Mouse (Mus musculus): ENCODE results near the gene Copa. TPM values are rescaled to one million over a fixed set of nuclear protein-coding genes. Genes with fewer than 3 reads are reported as not detected.
A peak's percentile ranks its signal among the peaks of the same experiment; 100 is the strongest.

Gene Copa
- total RNA-seq, 2 experiments from 2014 or later = 143 to 144 TPM

DNA sequence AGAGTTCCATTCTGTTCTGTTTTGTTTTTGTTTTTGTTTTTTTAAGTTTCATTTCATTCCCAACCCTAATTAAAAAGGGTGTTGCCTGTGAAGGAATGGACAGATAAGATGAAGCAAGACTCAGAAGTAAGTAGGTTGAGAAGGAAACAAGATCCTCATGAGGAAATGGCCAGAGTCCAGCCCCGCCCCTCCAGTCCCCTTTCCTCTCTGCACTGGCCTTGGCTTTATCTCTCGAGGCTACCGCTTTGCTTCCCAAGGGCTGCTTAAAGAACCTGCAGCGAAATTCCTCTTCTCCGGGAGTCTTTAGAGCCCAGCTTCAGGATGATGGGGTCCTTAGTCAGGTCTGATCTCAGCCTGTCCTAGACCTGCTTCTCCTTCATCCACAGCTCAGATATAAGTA is 4.3 kb upstream of the Copa start:
- intact Hi-C loops (cut with DNase I) = no loop called here

DNA sequence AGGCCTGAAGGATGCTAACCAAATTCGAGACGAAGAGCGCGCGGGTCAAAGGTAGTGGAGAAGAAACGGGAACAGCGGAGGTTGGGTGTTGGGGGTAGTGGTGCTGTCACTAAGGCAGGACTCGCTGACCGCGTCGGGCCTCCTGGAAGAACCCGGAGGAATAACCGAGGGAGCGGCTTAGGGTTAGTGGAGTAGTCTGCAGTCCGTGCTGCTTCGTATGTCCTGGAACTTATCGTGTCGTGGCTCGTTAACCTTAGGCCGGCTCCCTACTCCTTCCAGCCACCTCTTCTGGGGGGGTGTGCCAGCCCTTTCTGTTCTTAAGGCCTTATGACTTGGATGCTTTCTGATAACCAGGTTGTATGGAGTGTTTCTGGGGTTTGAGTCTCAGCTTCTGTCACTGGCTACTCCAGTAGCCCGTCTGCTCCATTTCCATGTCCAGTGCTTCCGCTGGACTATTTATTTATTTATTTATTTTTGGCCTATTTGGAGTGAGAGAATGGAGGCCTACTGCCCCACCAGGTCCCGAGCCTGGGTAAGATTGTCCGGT is 643 bp downstream of the Copa start:
- intact Hi-C loops (cut with DNase I) = no loop called here
- DNase-seq (ENCODE audit: low spot score in 2 of 2) = no peak

More for the DNA sequence above, 4.3 kb upstream of the Copa start:
- no peak for DNase-seq (ENCODE audit: low spot score in 2 of 2)

- intact Hi-C loops (cut with DNase I) = no loop called here
These were observed 11.2 kb downstream of the Copa start for GRCm38 (mm10) chr1:172093522-172093921.

GRCm38 (mm10) chr1:172094295-172094694 is 12.0 kb downstream of the Copa start:
- intact Hi-C loops (cut with DNase I) = no loop called here
- no peak for DNase-seq (ENCODE audit: low spot score in 2 of 2)

More at GRCm38 (mm10) chr1:172093522-172093921, 11.2 kb downstream of the Copa start:
- DNase-seq (ENCODE audit: low spot score in 2 of 2) = no peak

GRCm38 (mm10) chr1:172095202-172095601 is 12.9 kb downstream of the Copa start:
- intact Hi-C loops (cut with DNase I) = no loop called here
- DNase-seq (ENCODE audit: low spot score in 2 of 2) = no peak

DNA sequence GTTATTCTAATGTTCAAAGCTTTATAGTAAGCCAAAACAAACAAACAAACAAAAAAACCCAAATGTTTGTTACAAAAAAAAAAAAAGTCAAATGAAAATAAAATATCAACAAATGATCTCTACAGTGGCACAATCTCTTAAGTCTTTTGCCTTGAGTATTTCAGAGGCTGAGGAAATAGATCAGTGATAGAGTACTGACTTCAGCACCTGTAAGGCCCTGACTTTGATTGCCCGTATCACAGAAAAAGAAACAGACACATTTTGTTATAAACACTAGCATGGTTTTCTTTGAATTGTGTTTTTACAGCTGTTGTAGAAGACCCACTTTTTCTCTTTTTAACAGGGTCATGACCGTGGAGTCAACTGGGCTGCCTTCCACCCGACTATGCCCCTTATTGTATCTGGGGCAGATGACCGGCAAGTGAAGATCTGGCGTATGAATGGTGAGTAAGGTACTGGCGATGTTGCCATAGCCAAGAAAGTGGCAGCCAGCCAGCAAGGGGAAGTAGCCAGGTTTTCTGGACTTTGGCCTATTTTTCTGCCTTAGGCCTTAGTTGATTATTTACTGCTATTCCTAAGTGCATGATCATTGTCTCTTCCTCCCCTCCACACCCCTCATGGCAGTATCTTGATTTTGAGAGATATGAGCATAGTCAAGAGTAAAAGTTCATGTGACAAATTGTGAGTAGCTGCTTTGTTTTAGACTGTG is 17.1 kb downstream of the Copa start:
- no peak for DNase-seq (ENCODE audit: low spot score in 2 of 2)
- intact Hi-C loops (cut with DNase I) = no loop called here

- DNase-seq (ENCODE audit: low spot score in 2 of 2) = no peak
- intact Hi-C loops (cut with DNase I) = no loop called here
These were observed 21.3 kb downstream of the Copa start for GRCm38 (mm10) chr1:172103619-172104018.

- DNase-seq (ENCODE audit: low spot score in 2 of 2) = no peak
- intact Hi-C loops (cut with DNase I) = no loop called here
These were observed 22.8 kb downstream of the Copa start for GRCm38 (mm10) chr1:172105101-172105500.

- intact Hi-C loops (cut with DNase I) = no loop called here
- DNase-seq (ENCODE audit: low spot score in 2 of 2) = no peak
These were observed 25.6 kb downstream of the Copa start for GRCm38 (mm10) chr1:172107777-172108477.

GRCm38 (mm10) chr1:172116948-172117347 is 34.6 kb downstream of the Copa start:
- peak in 1 of 2 experiments; percentile 15 for DNase-seq (ENCODE audit: low spot score in 2 of 2)
- intact Hi-C loops (cut with DNase I) = no loop called here

DNA sequence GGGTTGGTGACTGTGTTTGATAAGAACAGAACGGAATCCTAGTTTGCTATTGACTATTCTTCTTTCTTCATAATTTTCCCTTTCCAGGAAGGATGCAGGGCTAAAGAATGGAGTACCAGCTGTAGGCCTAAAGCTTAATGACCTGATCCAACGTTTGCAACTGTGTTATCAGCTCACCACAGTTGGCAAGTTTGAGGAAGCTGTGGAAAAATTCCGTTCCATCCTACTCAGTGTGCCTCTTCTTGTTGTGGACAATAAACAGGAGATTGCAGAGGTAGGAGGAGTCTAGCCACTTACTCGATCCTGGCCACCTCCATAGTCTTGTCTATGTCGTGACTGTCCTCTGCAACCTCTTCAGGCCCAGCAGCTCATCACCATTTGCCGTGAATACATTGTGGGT is 36.8 kb downstream of the Copa start:
- DNase-seq (ENCODE audit: low spot score in 2 of 2) = no peak
- intact Hi-C loops (cut with DNase I) = no loop called here

- intact Hi-C loops (cut with DNase I) = no loop called here
- DNase-seq (ENCODE audit: low spot score in 2 of 2) = no peak
These were observed 37.4 kb downstream of the Copa start for GRCm38 (mm10) chr1:172119720-172120119.

- intact Hi-C loops (cut with DNase I) = no loop called here
- no peak for DNase-seq (ENCODE audit: low spot score in 2 of 2)
These were observed 40.3 kb downstream of the Copa start for GRCm38 (mm10) chr1:172122671-172123070.

DNA sequence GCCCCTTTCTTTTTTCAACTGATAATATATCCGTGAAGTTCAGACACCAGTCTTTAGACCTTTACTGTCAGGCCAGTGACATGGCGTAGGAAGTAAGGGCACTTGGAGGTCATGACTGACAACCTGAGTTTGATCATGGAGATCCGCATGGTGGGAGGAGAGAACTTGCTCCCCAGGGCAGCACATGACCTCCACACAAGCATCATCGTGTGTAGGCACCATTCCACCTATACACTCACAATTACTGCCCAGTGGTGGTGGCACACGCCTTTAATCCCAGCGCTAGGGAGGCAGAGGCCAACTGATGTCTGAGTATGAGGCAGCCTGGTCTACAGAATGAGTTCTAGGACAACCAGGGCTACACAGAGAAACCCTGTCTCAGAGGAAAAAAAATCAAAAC is 42.2 kb downstream of the Copa start:
- no peak for DNase-seq (ENCODE audit: low spot score in 2 of 2)
- intact Hi-C loops (cut with DNase I) = no loop called here

GRCm38 (mm10) chr1:172126376-172127347 is 44.3 kb downstream of the Copa start, which contains the start of gene Pex19:
Pex19 (plus strand) TSS chr1:172126755.
- DNase-seq (ENCODE audit: low spot score in 2 of 2) = peak; percentile 80 to 82
- intact Hi-C loops (cut with DNase I) = loop anchor here (5.0 kb wide), 1 partner anchor 186 kb away; no protein-coding TSS in a partner anchor

- DNase-seq (ENCODE audit: low spot score in 2 of 2) = no peak
- intact Hi-C loops (cut with DNase I) = loop anchor here (5.0 kb wide), 1 partner anchor 185 kb away; no protein-coding TSS in a partner anchor
These were observed 45.2 kb downstream of the Copa start for GRCm38 (mm10) chr1:172127487-172127886.

GRCm38 (mm10) chr1:172128563-172128962 is 46.2 kb downstream of the Copa start:
- intact Hi-C loops (cut with DNase I) = loop anchor here (5.0 kb wide), 1 partner anchor 184 kb away; no protein-coding TSS in a partner anchor
- DNase-seq (ENCODE audit: low spot score in 2 of 2) = no peak

DNA sequence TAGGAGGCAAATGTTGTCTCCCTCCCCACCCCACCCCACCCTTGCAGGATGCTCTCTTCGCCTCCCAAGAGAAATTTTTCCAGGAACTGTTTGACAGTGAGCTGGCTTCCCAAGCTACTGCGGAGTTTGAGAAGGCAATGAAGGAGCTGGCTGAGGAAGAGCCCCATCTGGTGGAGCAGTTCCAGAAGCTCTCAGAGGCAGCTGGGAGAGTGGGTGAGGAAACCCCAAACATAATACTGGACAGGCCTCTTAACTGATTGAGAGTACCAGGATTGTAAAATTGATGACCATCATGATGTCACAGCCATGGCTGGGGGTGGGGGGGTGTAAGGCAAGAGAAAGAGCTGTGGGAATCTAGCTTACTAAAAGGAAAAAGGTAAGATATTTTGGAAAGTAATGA is 46.8 kb downstream of the Copa start:
- intact Hi-C loops (cut with DNase I) = loop anchor here (5.0 kb wide), 1 partner anchor 183 kb away; no protein-coding TSS in a partner anchor
- DNase-seq (ENCODE audit: low spot score in 2 of 2) = no peak

- intact Hi-C loops (cut with DNase I) = loop anchor here (5.0 kb wide), 1 partner anchor 183 kb away; no protein-coding TSS in a partner anchor
- DNase-seq (ENCODE audit: low spot score in 2 of 2) = no peak
These were observed 47.5 kb downstream of the Copa start for GRCm38 (mm10) chr1:172129780-172130179.

All from left cerebral cortex, postnatal 36 days (tissue).